ENCODE assay signal across 8 mouse cellular contexts in genomic region chr6:91842897-91843627, GRCm38 (mm10). TPM values are rescaled to one million over a fixed set of nuclear protein-coding genes. Genes with fewer than 3 reads are reported as not detected.
A peak's percentile ranks its signal among the peaks of the same experiment; 100 is the strongest.
DNase-seq lines count a peak whose midpoint lies in the region; ATAC-seq and TF ChIP-seq lines count a peak whose summit lies in the region.

No protein-coding gene starts in this region.

- H3K4me2 ChIP-seq in embryonic facial prominence, embryonic 13.5 days, result peak overlapping the region; percentile 98
- peak overlapping the region; percentile 79 for H3K4me2 ChIP-seq in hindbrain, embryonic 14.5 days (replicated peaks)
- peak overlapping the region; percentile 94 for H3K4me2 ChIP-seq in neural tube, embryonic 12.5 days (replicated peaks)

- no peak for ATAC-seq in embryonic facial prominence, embryonic 13.5 days (ENCODE audit: insufficient number of reproducible peaks, insufficient read depth, low FRiP score, low TSS enrichment, low read depth)
- 0 out of 2 replicates have a peak, but pooled peaks have one; percentile 9 for ATAC-seq in hindbrain, embryonic 14.5 days (ENCODE audit: low FRiP score)
- no peak for ATAC-seq in neural tube, embryonic 12.5 days (ENCODE audit: low FRiP score, low read depth)
- no peak for ATAC-seq in megakaryocyte-erythroid progenitor cell, adult 5-6 weeks (replicated peaks; ENCODE audit: low FRiP score, low TSS enrichment, poor library complexity, severe bottlenecking)
- ATAC-seq in megakaryocyte, adult 5-6 weeks (ENCODE audit: poor library complexity, severe bottlenecking), result no peak

- peak overlapping the region; percentile 54 for H3K4me3 ChIP-seq in left cerebral cortex, adult 2 months
- H3K4me3 ChIP-seq in embryonic facial prominence, embryonic 13.5 days, result peak overlapping the region; percentile 53
- peak overlapping the region; percentile 60 for H3K4me3 ChIP-seq in hindbrain, embryonic 14.5 days (replicated peaks; ENCODE audit: low read length)
- peak overlapping the region; percentile 63 for H3K4me3 ChIP-seq in neural tube, embryonic 12.5 days

- 3% methylated on average over 45 of the region's 46 CpGs for WGBS in embryonic facial prominence, embryonic 13.5 days
- WGBS in hindbrain, embryonic 14.5 days, result 4% methylated on average over 46 of the region's 46 CpGs
- 2% methylated on average over 46 of the region's 46 CpGs for WGBS in neural tube, embryonic 12.5 days

- no peaks in the 10 kb centered on the region for H3K9me3 ChIP-seq in embryonic facial prominence, embryonic 13.5 days
- H3K9me3 ChIP-seq in hindbrain, embryonic 14.5 days (ENCODE audit: control insufficient read depth, low read length), result no peaks in the 10 kb centered on the region
- H3K9me3 ChIP-seq in neural tube, embryonic 12.5 days, result no peaks in the 10 kb centered on the region

- H3K27me3 ChIP-seq in embryonic facial prominence, embryonic 13.5 days, result peaks cover 93% of the 10 kb centered on the region
- peaks cover 13% of the 10 kb centered on the region; the same call in 1 of the 2 replicates for H3K27me3 ChIP-seq in hindbrain, embryonic 14.5 days (ENCODE audit: control insufficient read depth, insufficient read depth, low read length)
- peaks cover 51% of the 10 kb centered on the region for H3K27me3 ChIP-seq in neural tube, embryonic 12.5 days (replicated peaks)

- peak; percentile 18 for TF ChIP-seq CTCF in left cerebral cortex, adult 2 months (IDR thresholded peaks at IDR 0.05)

- peak in 1 of 2 experiments; percentile 27 for DNase-seq in left cerebral cortex, adult 2 months (ENCODE audit: extremely low spot score in 1 of 2, low spot score in 2 of 2)
- no peak for DNase-seq in left cerebral cortex, adult 11 months (ENCODE audit: low spot score)
- no peak for DNase-seq in hindbrain, embryonic 14.5 days (ENCODE audit: low spot score)
- DNase-seq in spleen, postnatal 4 days (ENCODE audit: low spot score in 2 of 2), result no peak

- intact Hi-C loops in left cerebral cortex, adult 2 months (cut with DNase I), result loop anchor here (5.0 kb wide), 1 partner anchor 36 kb away; no protein-coding TSS in a partner anchor

- H3K27ac ChIP-seq in left cerebral cortex, adult 2 months, result no peak overlapping the region
- no peak overlapping the region for H3K27ac ChIP-seq in embryonic facial prominence, embryonic 13.5 days
- peak overlapping the region; percentile 40; the same call in 1 of the 2 replicates for H3K27ac ChIP-seq in hindbrain, embryonic 14.5 days
- no peak overlapping the region for H3K27ac ChIP-seq in neural tube, embryonic 12.5 days

- peaks cover 11% of the 10 kb centered on the region for H3K4me1 ChIP-seq in embryonic facial prominence, embryonic 13.5 days
- peaks cover 24% of the 10 kb centered on the region for H3K4me1 ChIP-seq in hindbrain, embryonic 14.5 days (replicated peaks; ENCODE audit: control insufficient read depth, insufficient read depth, low read length)
- peaks cover 51% of the 10 kb centered on the region for H3K4me1 ChIP-seq in neural tube, embryonic 12.5 days

- peak overlapping the region; percentile 62 for H3K9ac ChIP-seq in embryonic facial prominence, embryonic 13.5 days
- H3K9ac ChIP-seq in hindbrain, embryonic 14.5 days, result peak overlapping the region; percentile 85
- peak overlapping the region; percentile 72 for H3K9ac ChIP-seq in neural tube, embryonic 12.5 days

- H3K36me3 ChIP-seq in embryonic facial prominence, embryonic 13.5 days, result no peaks in the 10 kb centered on the region
- H3K36me3 ChIP-seq in hindbrain, embryonic 14.5 days (replicated peaks; ENCODE audit: control insufficient read depth, insufficient read depth), result no peaks in the 10 kb centered on the region
- no peaks in the 10 kb centered on the region for H3K36me3 ChIP-seq in neural tube, embryonic 12.5 days

RNA-seq across cellular contexts. Expression of gene Grip2, which starts 16.0 kb away (rescaled TPM):
- 10 to 100 TPM; 16.2 to 17.3 TPM for total RNA-seq in left cerebral cortex, adult 2 months (2021)
- 0.55 and 0.69 TPM in 2 replicates for polyA plus RNA-seq in embryonic facial prominence, embryonic 13.5 days (2015; fragmentation: Nextera tagmentation; extraction: Ambion mirVana)
- 8.3 and 8.6 TPM in 2 replicates for polyA plus RNA-seq in hindbrain, embryonic 14.5 days (2014; fragmentation: Nextera tagmentation; extraction: Ambion mirVana)
- 4.5 and 4.9 TPM in 2 replicates for polyA plus RNA-seq in neural tube, embryonic 12.5 days (2016; fragmentation: Nextera tagmentation; extraction: Ambion mirVana)
- total RNA-seq in megakaryocyte-erythroid progenitor cell, adult 5-6 weeks (2014; fragmentation: Nextera tagmentation), result not detected in 2 replicates
- total RNA-seq in megakaryocyte-erythroid progenitor cell, adult 5-6 weeks (2017), result 0.08 TPM in 1 of 2 replicates, not detected in the other
- total RNA-seq in megakaryocyte, adult 5-6 weeks (2015), result not detected in 2 replicates
- total RNA-seq in megakaryocyte, adult 5-6 weeks (2017), result not detected in 2 replicates

RNA-seq across cellular contexts. Expression of gene Ccdc174, which starts 34.8 kb away (rescaled TPM):
- 10 to 100 TPM; 26.2 to 27.0 TPM for total RNA-seq in left cerebral cortex, adult 2 months (2021)
- polyA plus RNA-seq in embryonic facial prominence, embryonic 13.5 days (2015; fragmentation: Nextera tagmentation; extraction: Ambion mirVana), result 44.9 and 50.5 TPM in 2 replicates
- 32.4 and 37.7 TPM in 2 replicates for polyA plus RNA-seq in hindbrain, embryonic 14.5 days (2014; fragmentation: Nextera tagmentation; extraction: Ambion mirVana)
- 48.9 and 55.2 TPM in 2 replicates for polyA plus RNA-seq in neural tube, embryonic 12.5 days (2016; fragmentation: Nextera tagmentation; extraction: Ambion mirVana)
- total RNA-seq in megakaryocyte-erythroid progenitor cell, adult 5-6 weeks (2014; fragmentation: Nextera tagmentation), result 23.6 and 43.2 TPM in 2 replicates
- total RNA-seq in megakaryocyte-erythroid progenitor cell, adult 5-6 weeks (2017), result 69.8 and 72.5 TPM in 2 replicates
- total RNA-seq in megakaryocyte, adult 5-6 weeks (2015), result 31.2 and 34.3 TPM in 2 replicates
- total RNA-seq in megakaryocyte, adult 5-6 weeks (2017), result 49.0 and 49.9 TPM in 2 replicates

RNA-seq across cellular contexts. Expression of gene 4930590J08Rik, which starts 59.5 kb away (rescaled TPM):
- 1 to 10 TPM; 2.9 to 3.5 TPM for total RNA-seq in left cerebral cortex, adult 2 months (2021)
- polyA plus RNA-seq in embryonic facial prominence, embryonic 13.5 days (2015; fragmentation: Nextera tagmentation; extraction: Ambion mirVana), result 0.44 and 0.48 TPM in 2 replicates
- polyA plus RNA-seq in hindbrain, embryonic 14.5 days (2014; fragmentation: Nextera tagmentation; extraction: Ambion mirVana), result 1.2 and 1.4 TPM in 2 replicates
- 0.62 and 0.93 TPM in 2 replicates for polyA plus RNA-seq in neural tube, embryonic 12.5 days (2016; fragmentation: Nextera tagmentation; extraction: Ambion mirVana)
- 0.25 and 2.5 TPM in 2 replicates for total RNA-seq in megakaryocyte-erythroid progenitor cell, adult 5-6 weeks (2014; fragmentation: Nextera tagmentation)
- 2.7 TPM in 1 of 2 replicates, not detected in the other for total RNA-seq in megakaryocyte-erythroid progenitor cell, adult 5-6 weeks (2017)
- total RNA-seq in megakaryocyte, adult 5-6 weeks (2015), result 1.1 TPM in 2 replicates
- 0.15 and 0.53 TPM in 2 replicates for total RNA-seq in megakaryocyte, adult 5-6 weeks (2017)

Comparison
In these comparisons a context has a peak if more than half of its experiments do, and no peak if none do; other contexts are left out.
1. RNA of gene Grip2, which starts 16.0 kb away (total RNA-seq): 16.2 to 17.3 TPM in left cerebral cortex, adult 2 months; 0.08 TPM in megakaryocyte-erythroid progenitor cell, adult 5-6 weeks and not detected in megakaryocyte, adult 5-6 weeks; every median in the first group is over 10 times any median in the second.
2. Peak in every context shown above with its lines, with median percentiles within 50 percentile points of each other: H3K4me3 ChIP-seq, H3K4me2 ChIP-seq and H3K9ac ChIP-seq.